Mouse (Mus musculus) brain, embryonic 18.5 days (tissue): Measurements from ENCODE around the gene Ccdc180.

Experiments
- DNase-seq: peaks from one replicate; pipeline ENCODE4 v3.0.0-alpha.2; 2012; ENCODE audit warnings: low read depth, low spot score

Gene Ccdc180

GRCm38 (mm10) chr4:45890066-45890761, at the start of gene Ccdc180:
Gene Ccdc180 (plus strand): TSS chr4:45890303.
- no peak for DNase-seq

GRCm38 (mm10) chr4:45844355-45844754, 45.7 kb upstream of the Ccdc180 start:
- DNase-seq: no peak

- DNase-seq: no peak
These were observed 43.8 kb upstream of the Ccdc180 start for GRCm38 (mm10) chr4:45846263-45846662.

- no peak for DNase-seq
These were observed 41.8 kb upstream of the Ccdc180 start, which contains the start of gene Stra6l for GRCm38 (mm10) chr4:45848109-45848824. Gene Stra6l (plus strand): TSS chr4:45848664.

- DNase-seq: no peak
These were observed 41.3 kb upstream of the Ccdc180 start for GRCm38 (mm10) chr4:45848825-45849156.

- no peak for DNase-seq
These were observed 40.7 kb upstream of the Ccdc180 start for GRCm38 (mm10) chr4:45849419-45849818.

GRCm38 (mm10) chr4:45851640-45852051, 38.5 kb upstream of the Ccdc180 start:
- no peak for DNase-seq

- no peak for DNase-seq
These were observed 36.4 kb upstream of the Ccdc180 start for GRCm38 (mm10) chr4:45853496-45854246.

- DNase-seq: peak; percentile 36
These were observed 34.2 kb upstream of the Ccdc180 start for GRCm38 (mm10) chr4:45855803-45856424.

- DNase-seq: no peak
These were observed 28.9 kb upstream of the Ccdc180 start for GRCm38 (mm10) chr4:45861160-45861559.

- no peak for DNase-seq
These were observed 22.7 kb upstream of the Ccdc180 start for GRCm38 (mm10) chr4:45867416-45867815.

- DNase-seq: no peak
These were observed 20.9 kb upstream of the Ccdc180 start for GRCm38 (mm10) chr4:45869021-45869815.

GRCm38 (mm10) chr4:45872147-45872546, 18.0 kb upstream of the Ccdc180 start:
- no peak for DNase-seq

- no peak for DNase-seq
These were observed 11.2 kb upstream of the Ccdc180 start for GRCm38 (mm10) chr4:45878929-45879328.

- no peak for DNase-seq
These were observed 7.6 kb upstream of the Ccdc180 start for GRCm38 (mm10) chr4:45882521-45882920.

- DNase-seq: no peak
These were observed 6.9 kb upstream of the Ccdc180 start for GRCm38 (mm10) chr4:45883250-45883649.

- DNase-seq: no peak
These were observed 616 bp upstream of the Ccdc180 start for GRCm38 (mm10) chr4:45889487-45889886.

GRCm38 (mm10) chr4:45896425-45897081, 6.5 kb downstream of the Ccdc180 start:
- no peak for DNase-seq

GRCm38 (mm10) chr4:45898413-45898812, 8.3 kb downstream of the Ccdc180 start:
- no peak for DNase-seq

- DNase-seq: no peak
These were observed 19.2 kb downstream of the Ccdc180 start for GRCm38 (mm10) chr4:45909256-45909655.

- no peak for DNase-seq
These were observed 19.8 kb downstream of the Ccdc180 start for GRCm38 (mm10) chr4:45909924-45910323.
